In genomic region chr10:117858241-117858640, GRCm38 (mm10) we compare ENCODE assay signal across 12 mouse cellular contexts.
"Had no signal": no experiment of that assay in that cellular context is flagged by ENCODE, and none has a peak within 500 bp of the region (broad histone marks: within the 10 kb centered on the region; RNA-seq: fewer than 3 reads in every experiment).

No protein-coding gene starts in this region.

- ATAC-seq: midbrain, embryonic 15.5 days had no signal

- H3K4me2 ChIP-seq: liver, embryonic 13.5 days; midbrain, embryonic 15.5 days had no signal

- H3K4me3 ChIP-seq: left cerebral cortex, adult 2 months; liver, embryonic 13.5 days; midbrain, embryonic 15.5 days had no signal

- H3K4me1 ChIP-seq: midbrain, embryonic 15.5 days had no signal

- DNase-seq: kidney, adult 18-20 months; kidney, postnatal 10 days; kidney, postnatal 36 days; layer of hippocampus, postnatal 36 days; liver, embryonic 13.5 days; lung, adult 2 months; lung, postnatal 14 days; lung, postnatal 4 days; thymus, adult 18-20 months; thymus, postnatal 36 days had no signal

- H3K9me3 ChIP-seq: liver, embryonic 13.5 days; midbrain, embryonic 15.5 days had no signal

- H3K27ac ChIP-seq: left cerebral cortex, adult 2 months; liver, embryonic 13.5 days; midbrain, embryonic 15.5 days had no signal

- H3K27me3 ChIP-seq: liver, embryonic 13.5 days; midbrain, embryonic 15.5 days had no signal

- H3K36me3 ChIP-seq: liver, embryonic 13.5 days; midbrain, embryonic 15.5 days had no signal

- H3K9ac ChIP-seq: liver, embryonic 13.5 days; midbrain, embryonic 15.5 days had no signal
